ENCODE assay signal across 9 mouse cellular contexts in the genomic region with DNA sequence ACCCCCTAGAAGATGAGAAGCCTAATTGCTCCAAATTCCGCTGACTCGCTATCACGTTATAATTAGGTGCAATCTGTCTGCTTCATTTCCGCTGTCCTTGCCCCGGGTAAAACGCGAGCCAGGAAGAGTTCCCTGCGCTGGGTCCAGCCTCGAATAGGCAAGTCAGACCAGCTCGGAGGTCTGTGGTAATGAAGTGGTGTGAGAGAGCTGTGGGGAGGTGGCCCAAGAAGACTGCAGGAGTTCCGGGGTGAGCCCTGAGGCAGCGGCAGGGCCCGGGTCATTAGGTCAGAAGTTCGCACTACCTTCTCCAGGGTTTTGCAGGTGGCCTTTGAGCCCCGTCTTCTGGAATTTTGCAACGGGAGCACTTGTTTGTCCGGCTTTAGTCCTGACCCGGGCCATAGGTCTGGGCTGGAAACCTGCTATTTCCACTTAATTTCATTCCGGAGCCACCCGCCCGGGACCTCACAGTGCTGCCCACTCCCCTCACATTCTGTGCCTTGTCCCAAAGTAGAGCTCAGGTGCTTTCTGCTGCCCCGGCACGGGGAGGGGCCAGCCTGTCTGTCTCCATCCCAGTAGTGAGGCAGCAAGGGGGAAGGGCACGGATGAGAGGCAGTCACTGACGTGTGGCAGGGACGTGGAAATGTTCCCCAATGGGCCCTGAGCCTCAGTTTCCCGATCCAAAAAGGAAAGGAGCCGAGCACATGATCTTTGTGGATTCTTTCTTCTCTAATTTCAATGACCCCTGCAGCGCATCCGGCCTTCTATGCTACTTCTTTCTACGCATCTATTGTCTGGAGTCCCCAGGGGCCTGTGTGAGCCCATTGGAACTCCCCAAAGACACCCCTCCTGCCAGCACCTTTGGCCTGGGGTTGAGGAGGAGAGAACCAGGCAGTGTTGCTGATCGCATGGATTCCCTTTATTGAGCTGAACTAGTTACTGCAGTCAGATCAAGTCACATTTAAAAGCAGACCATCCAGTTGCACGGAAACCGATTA.
A peak's percentile ranks its signal among the peaks of the same experiment; 100 is the strongest.
DNase-seq lines count a peak whose midpoint lies in the region; ATAC-seq lines count a peak whose summit lies in the region.
"Had no signal": no experiment of that assay in that cellular context is flagged by ENCODE, and none has a peak within 500 bp of the region (broad histone marks: within the 10 kb centered on the region; RNA-seq: fewer than 3 reads in every experiment).

No protein-coding gene starts in this region.

- H3K4me2 ChIP-seq in heart, embryonic 11.5 days, result peak overlapping the region; percentile 54
- H3K4me2 ChIP-seq in forebrain, embryonic 14.5 days (ENCODE audit: low read length), result peak overlapping the region; percentile 54

- intact Hi-C loops in heart, postnatal 10 days (cut with DNase I), result loop anchor here (5.0 kb wide), 2 partner anchors 86 to 361 kb away; no protein-coding TSS in a partner anchor

- H3K27ac ChIP-seq in heart, embryonic 11.5 days (ENCODE audit: low read depth, low read length), result no peak overlapping the region
- H3K27ac ChIP-seq in forebrain, embryonic 14.5 days (ENCODE audit: low read depth, low read length), result peak overlapping the region; percentile 44

- DNase-seq in heart, postnatal 10 days, result no peak
- DNase-seq in B cell, adult 2 months, result peak; percentile 44 to 52
- peak; percentile 56 for DNase-seq in forebrain, embryonic 14.5 days (ENCODE audit: low spot score)
- DNase-seq in lung, postnatal 14 days, result peak; percentile 9
- no peak for DNase-seq in ovary, postnatal 10 days (ENCODE audit: low spot score)
- no peak for DNase-seq in frontal cortex, postnatal 10 days (ENCODE audit: low spot score in 2 of 2)
- DNase-seq in layer of hippocampus, adult 8-10 months (ENCODE audit: low spot score in 2 of 2), result no peak
- DNase-seq: kidney, adult 8-10 months had no signal

- peak overlapping the region; percentile 32 for H3K4me3 ChIP-seq in heart, embryonic 11.5 days (ENCODE audit: low read depth, low read length)
- 0 out of 2 replicates have a peak overlapping the region, but pooled peaks have one; percentile 19 for H3K4me3 ChIP-seq in forebrain, embryonic 14.5 days (ENCODE audit: low read depth, low read length)

- no peak for ATAC-seq in heart, embryonic 11.5 days (replicated peaks; ENCODE audit: insufficient number of reproducible peaks, low FRiP score, low TSS enrichment)
- ATAC-seq in forebrain, embryonic 14.5 days, result no peak

- H3K4me1 ChIP-seq in heart, embryonic 11.5 days (ENCODE audit: control insufficient read depth, insufficient read depth, low read length), result peaks cover 27% of the 10 kb centered on the region
- H3K4me1 ChIP-seq in forebrain, embryonic 14.5 days (ENCODE audit: control insufficient read depth, insufficient read depth, low read length), result peaks cover 47% of the 10 kb centered on the region

- H3K9ac ChIP-seq in heart, embryonic 11.5 days (ENCODE audit: low read depth, low read length), result no peak overlapping the region
- peak overlapping the region; percentile 54; the same call in 1 of the 2 replicates for H3K9ac ChIP-seq in forebrain, embryonic 14.5 days (ENCODE audit: low read length)

- WGBS in heart, embryonic 11.5 days (ENCODE audit: insufficient replicate concordance), result 11% methylated on average over 34 of the region's 34 CpGs
- WGBS in forebrain, embryonic 14.5 days, result 8% methylated on average over 34 of the region's 34 CpGs

- no peaks in the 10 kb centered on the region for H3K36me3 ChIP-seq in heart, embryonic 11.5 days (ENCODE audit: control insufficient read depth, insufficient read depth, low read length)
- H3K36me3 ChIP-seq in forebrain, embryonic 14.5 days (ENCODE audit: control insufficient read depth, insufficient read depth, low read length), result no peaks in the 10 kb centered on the region

- peaks cover 49% of the 10 kb centered on the region for H3K27me3 ChIP-seq in heart, embryonic 11.5 days (ENCODE audit: control insufficient read depth, insufficient read depth, low read length)
- H3K27me3 ChIP-seq in forebrain, embryonic 14.5 days (replicated peaks; ENCODE audit: control insufficient read depth, insufficient read depth, low read length), result 0 out of 2 replicates have a peak, but pooled peaks cover 5% of the 10 kb centered on the region

- no peaks in the 10 kb centered on the region for H3K9me3 ChIP-seq in heart, embryonic 11.5 days (replicated peaks; ENCODE audit: control insufficient read depth, low read length)
- H3K9me3 ChIP-seq in forebrain, embryonic 14.5 days (replicated peaks; ENCODE audit: control insufficient read depth, low read length), result no peaks in the 10 kb centered on the region

Comparison
In these comparisons a context has a peak if more than half of its experiments do, and no peak if none do; other contexts are left out.
1. DNase-seq: peak in B cell, adult 2 months (2 of 2), forebrain, embryonic 14.5 days (single experiment) and lung, postnatal 14 days (single experiment); none in heart, postnatal 10 days (0 of 2), ovary, postnatal 10 days (single experiment), frontal cortex, postnatal 10 days (0 of 2) and layer of hippocampus, adult 8-10 months (0 of 2).